Mouse (Mus musculus) brain, adult 2 months (tissue): Measurements from ENCODE around the gene Polr2h.

Source experiments
- DNase-seq: peaks from one replicate; pipeline ENCODE4 v3.0.0; 2011; ENCODE audit warnings: low read depth, low spot score

Gene Polr2h

DNA sequence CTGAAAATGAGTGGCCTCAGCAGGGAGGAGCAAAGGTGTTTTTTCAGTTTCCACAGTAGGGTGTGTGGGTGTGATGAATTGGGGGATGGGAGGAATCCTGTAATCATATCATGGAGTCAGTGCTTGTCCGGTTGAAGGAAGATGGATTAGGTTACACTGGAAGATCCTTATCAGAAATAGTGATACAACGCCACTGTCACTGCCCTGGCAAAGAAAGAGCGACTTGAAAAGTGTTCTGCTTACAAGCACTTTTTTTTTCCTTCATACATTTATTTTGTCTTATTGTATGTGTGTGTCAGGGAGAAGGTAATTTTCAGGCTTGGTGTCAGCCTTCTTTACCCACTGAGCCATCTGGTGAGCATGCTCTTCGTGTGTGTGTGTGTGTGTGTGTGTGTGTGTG lies 5.3 kb downstream of the Polr2h start:
- no peak for DNase-seq

DNA sequence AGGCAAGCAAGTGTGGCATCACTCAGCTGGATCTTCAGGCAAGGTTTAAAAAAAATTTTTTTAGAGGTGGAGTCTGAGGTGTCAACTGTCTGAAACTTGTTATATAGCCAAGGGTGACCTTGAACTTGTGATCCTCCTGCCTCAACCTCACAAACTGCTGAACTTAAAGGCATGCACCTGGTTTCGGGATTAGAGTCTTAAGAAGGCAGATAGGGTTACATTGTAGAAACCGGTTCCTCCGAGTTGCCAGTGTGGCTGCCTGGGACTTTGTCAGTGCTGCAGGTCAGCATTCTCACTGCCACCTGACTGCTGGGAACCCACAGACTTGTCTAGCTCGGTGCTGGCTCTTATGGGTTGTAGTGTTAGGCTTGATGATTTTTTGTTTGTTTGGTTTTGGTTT lies 5.8 kb downstream of the Polr2h start:
- no peak for DNase-seq

GRCm38 (mm10) chr16:20724338-20724748 lies 6.9 kb downstream of the Polr2h start:
- peak; percentile 75 for DNase-seq

- no peak for DNase-seq
Measured at GRCm38 (mm10) chr16:20725321-20725720, 7.9 kb downstream of the Polr2h start.

DNA sequence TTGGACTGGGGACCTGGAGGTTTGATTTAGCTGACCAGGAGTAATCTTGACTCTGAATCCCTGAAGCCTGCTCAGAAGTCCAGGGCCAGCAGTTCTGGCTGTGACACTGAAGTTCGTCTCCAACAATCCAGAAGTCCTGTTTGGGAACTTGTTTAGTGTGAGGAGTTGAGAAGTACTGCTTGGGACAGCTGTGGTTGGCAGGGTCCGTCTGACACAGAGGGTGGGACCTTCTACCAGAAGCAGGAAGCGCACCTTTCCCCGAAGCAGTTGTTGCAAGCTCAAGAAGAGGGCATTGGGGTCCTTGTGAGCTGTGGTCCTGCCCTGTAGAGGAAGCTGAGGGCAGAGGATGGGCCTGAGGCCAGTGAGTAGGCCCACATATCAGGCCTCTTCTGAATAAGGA lies 8.3 kb downstream of the Polr2h start:
- no peak for DNase-seq

GRCm38 (mm10) chr16:20726384-20726783 lies 8.9 kb downstream of the Polr2h start:
- DNase-seq, result no peak

DNA sequence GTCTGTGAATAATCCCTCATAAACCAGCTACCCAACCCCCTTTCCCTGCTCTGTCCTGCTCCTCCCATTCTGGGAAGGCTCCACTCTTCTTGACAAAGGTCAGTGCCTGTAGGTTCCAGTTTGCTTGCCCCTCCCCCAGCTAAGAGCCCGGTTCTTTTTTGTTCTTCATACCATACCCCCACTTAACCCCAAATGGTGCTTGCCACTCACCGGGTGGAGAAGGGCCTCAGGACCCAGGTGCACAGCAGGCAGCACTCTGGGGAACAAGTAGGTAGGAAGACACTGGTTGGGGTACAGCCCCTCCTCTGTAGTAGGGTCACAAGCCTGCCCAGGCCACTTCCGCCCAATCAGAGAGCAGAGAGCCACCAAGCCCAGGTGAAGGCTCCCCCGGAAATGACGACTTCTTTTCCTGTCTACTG lies 12.8 kb downstream of the Polr2h start:
- no peak for DNase-seq

DNA sequence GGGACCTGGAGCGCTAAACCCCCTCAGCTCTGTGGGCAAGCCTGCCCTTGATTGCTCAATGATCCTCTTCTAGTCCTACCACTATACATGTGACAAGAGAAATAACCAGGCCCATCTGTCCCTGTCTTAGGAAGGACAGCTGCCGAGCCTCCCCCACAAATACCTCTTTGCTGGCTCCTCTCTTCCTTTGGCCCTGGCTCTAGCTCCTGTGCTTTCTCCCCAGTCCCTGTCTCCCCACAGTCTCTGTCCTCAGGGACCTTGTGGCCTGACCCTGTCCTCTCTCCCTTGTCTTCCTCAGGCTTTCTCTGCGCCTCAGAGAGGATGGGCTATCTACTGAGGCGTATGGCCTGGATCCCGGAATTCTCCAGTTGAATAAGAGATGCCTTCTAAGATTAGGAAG lies 14.2 kb downstream of the Polr2h start:
- peak; percentile 84 for DNase-seq

- peak; percentile 60 for DNase-seq
Measured at GRCm38 (mm10) chr16:20732251-20732924, 14.9 kb downstream of the Polr2h start.

DNA sequence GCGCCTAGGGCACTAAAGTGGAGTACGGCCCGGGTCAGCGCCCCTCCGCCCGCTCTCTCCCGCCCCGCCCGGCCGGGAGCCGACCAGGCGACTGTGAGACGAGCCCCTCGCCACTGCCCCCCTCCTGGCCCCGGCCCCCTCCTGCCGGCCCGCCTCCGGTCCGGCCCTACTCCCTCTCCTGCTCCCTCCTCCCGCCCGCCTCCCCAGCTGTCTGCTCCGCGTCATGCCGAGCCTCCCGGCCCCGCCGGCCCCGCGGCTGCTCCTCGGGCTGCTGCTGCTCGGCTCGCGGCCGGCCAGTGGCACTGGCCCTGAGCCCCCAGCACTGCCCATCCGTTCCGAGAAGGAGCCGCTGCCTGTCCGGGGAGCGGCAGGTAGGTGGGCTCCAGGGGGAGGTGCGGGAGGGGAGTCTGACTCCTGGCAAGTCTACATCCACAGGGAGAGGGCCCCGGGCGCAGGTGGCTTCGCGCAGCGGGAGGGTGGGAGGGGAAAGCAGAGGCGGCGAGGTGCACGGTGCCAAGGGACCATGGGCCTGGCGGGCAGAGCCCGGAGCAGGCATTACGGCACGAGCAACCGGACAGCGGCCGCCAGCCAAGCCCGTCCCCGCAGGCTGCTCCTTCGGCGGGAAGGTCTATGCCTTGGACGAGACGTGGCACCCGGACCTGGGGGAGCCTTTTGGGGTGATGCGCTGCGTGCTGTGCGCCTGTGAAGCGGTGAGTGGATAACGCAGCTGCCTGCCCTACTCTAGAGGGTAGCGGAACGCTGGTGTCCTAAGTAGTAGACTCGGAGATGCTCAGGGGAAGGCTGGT lies 15.7 kb downstream of the Polr2h start, which contains the start of gene Chrd:
Chrd (plus strand) TSS at position 203 of the 806 bp plus-strand sequence.
- peak; percentile 78 for DNase-seq

- peak; percentile 59 for DNase-seq
Measured at GRCm38 (mm10) chr16:20733731-20734730, 16.6 kb downstream of the Polr2h start, which contains the start of gene Thpo. TSS of gene Thpo (minus strand) at chr16:20734511.

DNA sequence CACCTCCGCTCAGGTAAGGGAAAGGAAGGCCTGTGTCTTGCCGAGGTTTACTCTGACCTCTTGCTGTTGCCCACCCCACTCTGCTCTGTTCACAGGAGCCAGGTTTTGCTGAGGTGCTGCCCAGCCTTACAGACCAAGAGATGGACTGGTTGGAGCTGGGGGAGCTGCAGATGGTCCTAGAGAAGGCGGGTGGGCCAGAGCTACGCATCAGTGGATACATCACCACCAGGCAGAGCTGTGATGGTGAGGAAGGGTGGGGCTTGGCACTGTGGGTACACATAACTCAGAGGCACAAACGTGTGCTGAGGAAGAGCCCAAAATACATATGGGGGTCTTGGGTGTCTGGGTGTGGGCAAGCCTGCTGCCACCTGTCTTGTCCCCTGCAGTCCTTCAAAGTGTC lies 18.2 kb downstream of the Polr2h start:
- no peak for DNase-seq

GRCm38 (mm10) chr16:20736168-20736567 lies 18.7 kb downstream of the Polr2h start:
- DNase-seq, result no peak

- no peak for DNase-seq
Measured at GRCm38 (mm10) chr16:20736823-20737222, 19.4 kb downstream of the Polr2h start.

- DNase-seq, result no peak
Measured at GRCm38 (mm10) chr16:20739845-20740244, 22.4 kb downstream of the Polr2h start.

GRCm38 (mm10) chr16:20746641-20747040 lies 29.2 kb downstream of the Polr2h start:
- peak; percentile 93 for DNase-seq

- DNase-seq, result peak; percentile 56
Measured at GRCm38 (mm10) chr16:20750518-20750917, 33.1 kb downstream of the Polr2h start.

- DNase-seq, result no peak
Measured at GRCm38 (mm10) chr16:20756052-20756451, 38.6 kb downstream of the Polr2h start.

GRCm38 (mm10) chr16:20757385-20757784 lies 39.9 kb downstream of the Polr2h start:
- DNase-seq, result no peak

DNA sequence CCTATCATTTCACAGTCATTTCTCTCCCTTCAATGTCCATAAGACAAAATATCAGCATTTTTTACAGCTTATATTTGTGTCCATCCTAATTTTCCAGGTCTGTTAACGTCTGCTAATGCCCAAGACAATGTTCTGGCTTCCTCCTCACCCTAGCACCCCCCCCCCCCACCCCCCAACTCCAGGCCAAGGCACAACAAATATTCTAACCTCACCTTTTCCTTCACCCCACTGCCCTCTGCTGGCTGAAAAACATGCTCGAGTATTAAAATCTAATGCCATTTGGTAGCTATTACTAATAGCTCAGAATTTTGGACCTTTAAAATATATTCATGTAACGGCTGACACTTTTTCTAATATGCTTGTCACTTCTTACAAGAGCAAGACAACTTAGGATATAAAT lies 44.2 kb downstream of the Polr2h start:
- peak; percentile 70 for DNase-seq

DNA sequence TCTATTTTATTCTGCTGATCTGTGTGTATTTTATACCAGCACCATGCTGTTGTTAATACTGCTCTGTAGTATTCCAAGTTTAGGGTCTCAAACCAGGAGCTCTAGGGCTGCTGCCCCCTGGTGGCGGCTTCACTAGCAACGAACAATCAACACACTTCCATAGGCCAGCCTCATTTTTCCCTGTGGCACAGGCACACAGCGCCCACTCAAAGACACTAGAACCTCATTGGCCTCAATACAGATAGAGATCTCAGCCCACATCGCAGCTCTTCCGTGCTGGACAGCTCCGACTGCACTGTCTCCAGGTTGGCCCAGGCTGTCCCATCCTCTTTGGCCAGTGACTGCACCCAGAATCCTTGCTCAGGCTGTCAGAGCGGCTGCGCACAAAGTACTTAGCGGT lies 47.8 kb downstream of the Polr2h start:
- DNase-seq, result peak; percentile 49
